Mouse (Mus musculus): ENCODE measurements around the gene Pax6. TPM values are rescaled to one million over a fixed set of nuclear protein-coding genes. Genes with fewer than 3 reads are reported as not detected.
A peak's percentile ranks its signal among the peaks of the same experiment; 100 is the strongest.

The Pax6 gene
- total and polyA plus RNA-seq, 2 experiments from 2014 or later, result 68.7 to 136 TPM

- no peak for TF ChIP-seq CTCF (IDR thresholded peaks at IDR 0.05; ENCODE audit: low read depth)
- Histone ChIP-seq H3K9ac (replicated peaks; ENCODE audit: low read length) (no peak overlapping the region), H3K36me3 (ENCODE audit: insufficient read depth, low read length) (peaks cover 2% of the 10 kb centered on the region; the same call in 1 of the 2 replicates), H3K27ac (peak overlapping the region; percentile 76), H3K4me3 (ENCODE audit: low read length) (peak overlapping the region; percentile 27), H3K4me2 (ENCODE audit: low read depth, low read length) (peak overlapping the region; percentile 65), H3K4me1 (ENCODE audit: insufficient read depth, low read length) (0 out of 2 replicates have a peak, but pooled peaks cover 12% of the 10 kb centered on the region), H3K9me3 (ENCODE audit: low read length) (no peaks in the 10 kb centered on the region), H3K27me3 (ENCODE audit: insufficient read depth, low read length) (peaks cover 14% of the 10 kb centered on the region)
- 3% methylated on average over 28 of the region's 28 CpGs for WGBS
- DNase-seq (ENCODE audit: low spot score), result peak; percentile 61
- peak; percentile 21; the same call in 1 of the 2 replicates for ATAC-seq
These were observed 21.3 kb downstream of the Pax6 start for GRCm38 (mm10) chr2:105689771-105690639.

- Histone ChIP-seq H3K27me3 (ENCODE audit: insufficient read depth, low read length) (peaks cover 14% of the 10 kb centered on the region), H3K4me3 (ENCODE audit: low read length) (no peak overlapping the region), H3K9me3 (ENCODE audit: low read length) (no peaks in the 10 kb centered on the region), H3K36me3 (ENCODE audit: insufficient read depth, low read length) (peaks cover 5% of the 10 kb centered on the region; the same call in 1 of the 2 replicates), H3K4me2 (ENCODE audit: low read depth, low read length) (no peak overlapping the region), H3K4me1 (ENCODE audit: insufficient read depth, low read length) (0 out of 2 replicates have a peak, but pooled peaks cover 12% of the 10 kb centered on the region), H3K9ac (replicated peaks; ENCODE audit: low read length) (no peak overlapping the region), H3K27ac (peak overlapping the region; percentile 29; the same call in 1 of the 2 replicates)
- no peak for ATAC-seq
- TF ChIP-seq CTCF (IDR thresholded peaks at IDR 0.05; ENCODE audit: low read depth), result no peak
- DNase-seq (ENCODE audit: low spot score), result peak; percentile 12
- WGBS, result 20% methylated on average over 10 of the region's 10 CpGs
These were observed 22.6 kb downstream of the Pax6 start for GRCm38 (mm10) chr2:105691296-105691695.

DNA sequence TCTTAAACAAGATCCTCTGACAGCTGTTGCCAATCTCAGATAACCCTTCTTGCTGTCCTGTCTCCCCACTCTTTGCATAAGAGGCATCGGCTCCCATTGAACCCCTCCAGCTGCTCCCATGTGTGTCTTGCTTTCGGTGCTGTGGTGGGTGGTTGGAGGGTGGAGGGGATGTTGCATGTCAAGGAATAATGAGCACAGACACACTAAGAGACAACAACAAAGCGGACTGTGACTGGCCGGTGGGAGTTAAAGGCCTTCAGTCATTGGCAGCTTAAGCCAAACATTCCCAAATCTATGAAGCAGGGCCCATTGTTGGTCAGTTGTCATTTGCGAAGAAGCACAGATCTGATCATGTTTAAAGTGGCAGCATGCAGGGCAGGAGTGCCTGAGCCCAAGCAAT, 29.0 kb downstream of the Pax6 start:
- TF ChIP-seq CTCF (IDR thresholded peaks at IDR 0.05; ENCODE audit: low read depth), result no peak
- Histone ChIP-seq H3K9ac (replicated peaks; ENCODE audit: low read length) (no peak overlapping the region), H3K4me2 (ENCODE audit: low read depth, low read length) (no peak overlapping the region), H3K4me3 (ENCODE audit: low read length) (no peak overlapping the region), H3K36me3 (ENCODE audit: insufficient read depth, low read length) (peaks cover 5% of the 10 kb centered on the region; the same call in 1 of the 2 replicates), H3K27ac (no peak overlapping the region; the same call in 1 of the 2 replicates), H3K9me3 (ENCODE audit: low read length) (no peaks in the 10 kb centered on the region), H3K4me1 (ENCODE audit: insufficient read depth, low read length) (no peaks in the 10 kb centered on the region), H3K27me3 (ENCODE audit: insufficient read depth, low read length) (no peaks in the 10 kb centered on the region)
- 52% methylated on average over 5 of the region's 5 CpGs for WGBS
- DNase-seq (ENCODE audit: low spot score), result no peak
- ATAC-seq, result no peak

GRCm38 (mm10) chr2:105698631-105699030, 29.9 kb downstream of the Pax6 start:
- H3K4me2 ChIP-seq (ENCODE audit: low read depth, low read length), result no peak overlapping the region
- H3K27ac ChIP-seq, result no peak overlapping the region
- 55% methylated on average over 2 of the region's 2 CpGs for WGBS
- no peak overlapping the region for H3K4me3 ChIP-seq (ENCODE audit: low read length)
- H3K4me1 ChIP-seq (ENCODE audit: insufficient read depth, low read length), result no peaks in the 10 kb centered on the region
- ATAC-seq (peak; percentile 53), DNase-seq (ENCODE audit: low spot score) (no peak)
- no peak for TF ChIP-seq CTCF (IDR thresholded peaks at IDR 0.05; ENCODE audit: low read depth)
- H3K27me3 ChIP-seq (ENCODE audit: insufficient read depth, low read length), result no peaks in the 10 kb centered on the region
- peaks cover 5% of the 10 kb centered on the region; the same call in 1 of the 2 replicates for H3K36me3 ChIP-seq (ENCODE audit: insufficient read depth, low read length)
- H3K9me3 ChIP-seq (ENCODE audit: low read length), result no peaks in the 10 kb centered on the region
- H3K9ac ChIP-seq (replicated peaks; ENCODE audit: low read length), result no peak overlapping the region

GRCm38 (mm10) chr2:105701781-105702180, 33.1 kb downstream of the Pax6 start:
- WGBS, result 54% methylated on average over 4 of the region's 4 CpGs
- DNase-seq (ENCODE audit: low spot score), result no peak
- Histone ChIP-seq H3K27me3 (ENCODE audit: insufficient read depth, low read length) (no peaks in the 10 kb centered on the region), H3K9me3 (ENCODE audit: low read length) (no peaks in the 10 kb centered on the region), H3K36me3 (ENCODE audit: insufficient read depth, low read length) (no peaks in the 10 kb centered on the region; the same call in 1 of the 2 replicates), H3K4me3 (ENCODE audit: low read length) (no peak overlapping the region), H3K4me2 (ENCODE audit: low read depth, low read length) (no peak overlapping the region), H3K27ac (no peak overlapping the region), H3K4me1 (ENCODE audit: insufficient read depth, low read length) (no peaks in the 10 kb centered on the region), H3K9ac (replicated peaks; ENCODE audit: low read length) (no peak overlapping the region)
- ATAC-seq, result no peak
- no peak for TF ChIP-seq CTCF (IDR thresholded peaks at IDR 0.05; ENCODE audit: low read depth)

- ATAC-seq, result no peak
- Histone ChIP-seq H3K4me3 (ENCODE audit: low read length) (no peak overlapping the region), H3K36me3 (ENCODE audit: insufficient read depth, low read length) (no peaks in the 10 kb centered on the region; the same call in 1 of the 2 replicates), H3K4me1 (ENCODE audit: insufficient read depth, low read length) (no peaks in the 10 kb centered on the region), H3K27ac (no peak overlapping the region), H3K27me3 (ENCODE audit: insufficient read depth, low read length) (no peaks in the 10 kb centered on the region), H3K9me3 (ENCODE audit: low read length) (no peaks in the 10 kb centered on the region), H3K4me2 (ENCODE audit: low read depth, low read length) (no peak overlapping the region), H3K9ac (replicated peaks; ENCODE audit: low read length) (no peak overlapping the region)
- TF ChIP-seq CTCF (IDR thresholded peaks at IDR 0.05; ENCODE audit: low read depth), result no peak
- DNase-seq (ENCODE audit: low spot score), result no peak
- 69% methylated on average over 10 of the region's 10 CpGs for WGBS
These were observed 33.9 kb downstream of the Pax6 start for GRCm38 (mm10) chr2:105702586-105702985.

DNA sequence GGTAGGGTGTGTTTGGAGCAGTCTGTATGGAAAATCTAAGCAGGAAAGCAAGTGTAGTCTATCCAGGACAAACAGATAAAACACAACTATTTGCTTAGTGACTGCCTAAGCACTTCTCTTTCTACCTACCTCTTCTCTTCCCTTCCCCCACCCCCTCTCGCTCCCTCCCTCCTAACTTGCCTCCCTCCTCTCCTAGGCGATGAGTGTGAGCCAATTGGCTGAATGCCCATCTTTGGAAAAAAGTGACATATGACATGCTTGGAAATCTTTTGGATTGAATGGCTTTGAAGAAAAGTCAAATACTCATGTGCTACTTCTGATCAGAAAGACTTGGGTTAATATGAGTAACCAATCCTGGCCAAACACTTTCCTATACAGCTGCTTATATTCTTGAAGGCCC, 36.6 kb downstream of the Pax6 start:
- Histone ChIP-seq H3K4me3 (ENCODE audit: low read length) (no peak overlapping the region), H3K27me3 (ENCODE audit: insufficient read depth, low read length) (no peaks in the 10 kb centered on the region), H3K9me3 (ENCODE audit: low read length) (no peaks in the 10 kb centered on the region), H3K36me3 (ENCODE audit: insufficient read depth, low read length) (no peaks in the 10 kb centered on the region), H3K4me2 (ENCODE audit: low read depth, low read length) (no peak overlapping the region), H3K9ac (replicated peaks; ENCODE audit: low read length) (no peak overlapping the region), H3K27ac (no peak overlapping the region), H3K4me1 (ENCODE audit: insufficient read depth, low read length) (no peaks in the 10 kb centered on the region)
- WGBS, result 35% methylated on average over 2 of the region's 2 CpGs
- TF ChIP-seq CTCF (IDR thresholded peaks at IDR 0.05; ENCODE audit: low read depth), result no peak
- DNase-seq (ENCODE audit: low spot score) (peak; percentile 62), ATAC-seq (no peak)

All from hindbrain, postnatal 0 days (tissue).